14 mouse cellular contexts compared by ENCODE assay signal in the genomic region with DNA sequence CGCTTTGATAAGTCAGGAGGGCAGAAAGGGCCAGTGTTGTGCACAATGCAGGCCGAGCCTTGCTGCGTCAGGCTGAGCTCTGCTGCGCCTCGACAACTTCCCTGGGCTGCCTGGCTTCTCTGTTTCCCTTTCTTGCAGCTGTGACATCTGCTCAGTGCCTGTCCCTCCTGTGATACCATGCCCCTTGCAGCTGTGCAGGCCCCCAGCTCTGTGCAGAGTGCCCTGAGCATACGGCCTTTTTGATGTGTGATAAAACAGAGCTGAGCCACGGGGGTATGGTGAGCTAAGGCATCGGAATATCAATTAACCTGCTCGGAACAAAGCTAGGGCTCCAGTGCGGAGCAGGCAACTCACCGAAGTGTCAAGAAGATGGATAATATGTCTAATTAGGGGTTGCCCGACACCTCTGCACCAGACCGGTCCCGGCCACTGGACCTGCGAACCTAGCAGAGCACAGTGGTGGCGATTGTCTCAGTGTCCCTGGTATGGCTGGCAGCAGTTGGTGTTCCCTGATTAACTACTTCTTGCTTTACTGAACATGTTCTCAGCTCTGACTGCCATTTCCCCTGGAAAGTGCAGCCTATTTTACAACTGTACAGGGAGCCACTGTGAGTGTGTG. TPM values are rescaled to one million over a fixed set of nuclear protein-coding genes. Genes with fewer than 3 reads are reported as not detected.
DNase-seq lines count a peak whose midpoint lies in the region; ATAC-seq lines count a peak whose summit lies in the region.
"Had no signal": no experiment of that assay in that cellular context is flagged by ENCODE, and none has a peak within 500 bp of the region (broad histone marks: within the 10 kb centered on the region; RNA-seq: fewer than 3 reads in every experiment).

No protein-coding gene starts in this region.

- WGBS in forebrain, embryonic 12.5 days: 13% methylated on average over 16 of the region's 16 CpGs
- 11% methylated on average over 16 of the region's 16 CpGs for WGBS in limb, embryonic 11.5 days

- H3K27ac ChIP-seq in forebrain, embryonic 12.5 days: no peak overlapping the region; the same call in 1 of the 2 replicates
- H3K27ac ChIP-seq in limb, embryonic 11.5 days (replicated peaks; ENCODE audit: low read depth, low read length): no peak overlapping the region

- no peaks in the 10 kb centered on the region for H3K9me3 ChIP-seq in forebrain, embryonic 12.5 days
- H3K9me3 ChIP-seq in limb, embryonic 11.5 days (ENCODE audit: control insufficient read depth, low read length): no peaks in the 10 kb centered on the region

- no peak overlapping the region for H3K4me3 ChIP-seq in forebrain, embryonic 12.5 days (replicated peaks)
- no peak overlapping the region for H3K4me3 ChIP-seq in limb, embryonic 11.5 days (ENCODE audit: low read depth, low read length)

- DNase-seq in A20 (ENCODE audit: low read depth, low spot score): peak; percentile 14
- DNase-seq in limb, embryonic 11.5 days (ENCODE audit: low spot score): no peak
- peak; percentile 38 for DNase-seq in neural tube, embryonic 10.5 days (ENCODE audit: extremely low spot score, low spot score)
- no peak for DNase-seq in kidney, postnatal 14 days
- no peak for DNase-seq in spleen, adult 12 weeks (ENCODE audit: low spot score)
- no peak for DNase-seq in lung, adult 18-20 months
- no peak for DNase-seq in adrenal gland, postnatal 10 days
- DNase-seq: adrenal gland, adult 8-10 months; cerebellum, adult 11-12 months; gastrocnemius, postnatal 25 days; lung, postnatal 36 days had no signal

- H3K36me3 ChIP-seq in forebrain, embryonic 12.5 days (replicated peaks): no peaks in the 10 kb centered on the region
- H3K36me3 ChIP-seq in limb, embryonic 11.5 days (ENCODE audit: control insufficient read depth, insufficient read depth, low read length): no peaks in the 10 kb centered on the region

- H3K27me3 ChIP-seq in forebrain, embryonic 12.5 days: peaks cover 22% of the 10 kb centered on the region
- peaks cover 2% of the 10 kb centered on the region; the same call in 1 of the 2 replicates for H3K27me3 ChIP-seq in limb, embryonic 11.5 days (ENCODE audit: control insufficient read depth, insufficient read depth, low read length)

- H3K4me2 ChIP-seq in forebrain, embryonic 12.5 days: 0 out of 2 replicates have a peak overlapping the region, but pooled peaks have one; percentile 3
- H3K4me2 ChIP-seq in limb, embryonic 11.5 days (ENCODE audit: low read depth, severe bottlenecking): peak overlapping the region; percentile 10; the same call in 1 of the 2 replicates

- no peak overlapping the region for H3K9ac ChIP-seq in forebrain, embryonic 12.5 days
- H3K9ac ChIP-seq in limb, embryonic 11.5 days (ENCODE audit: low read length): peak overlapping the region; percentile 40

- 0 out of 2 replicates have a peak, but pooled peaks have one; percentile 20 for ATAC-seq in forebrain, embryonic 12.5 days (ENCODE audit: low FRiP score)
- 0 out of 2 replicates have a peak, but pooled peaks have one; percentile 21 for ATAC-seq in limb, embryonic 11.5 days (ENCODE audit: insufficient number of reproducible peaks, low FRiP score, low TSS enrichment, low read depth)

- peaks cover 16% of the 10 kb centered on the region for H3K4me1 ChIP-seq in forebrain, embryonic 12.5 days
- peaks cover 9% of the 10 kb centered on the region; the same call in 1 of the 2 replicates for H3K4me1 ChIP-seq in limb, embryonic 11.5 days (ENCODE audit: control insufficient read depth, insufficient read depth, low read length)

RNA-seq across cellular contexts. Expression of a gene that starts 27.9 kb away (rescaled TPM):
- polyA plus RNA-seq in forebrain, embryonic 12.5 days (2016; fragmentation: Nextera tagmentation; extraction: Ambion mirVana): 0.33 and 0.75 TPM in 2 replicates
- 0.52 and 0.91 TPM in 2 replicates for polyA plus RNA-seq in limb, embryonic 11.5 days (2014; fragmentation: Nextera tagmentation; extraction: Ambion mirVana)
- under 1 TPM; 0.18 to 0.33 TPM for total RNA-seq in adrenal gland, postnatal 10 days (2021)
- total RNA-seq: heart, postnatal 25 days; liver, adult 2 months had no signal

RNA-seq across cellular contexts. Expression of a gene that starts 28.4 kb away (rescaled TPM):
- 1.5 and 1.7 TPM in 2 replicates for polyA plus RNA-seq in forebrain, embryonic 12.5 days (2016; fragmentation: Nextera tagmentation; extraction: Ambion mirVana)
- polyA plus RNA-seq in limb, embryonic 11.5 days (2014; fragmentation: Nextera tagmentation; extraction: Ambion mirVana): 1.7 and 2.0 TPM in 2 replicates
- total RNA-seq in adrenal gland, postnatal 10 days (2021): 1 to 10 TPM; 1.4 to 2.1 TPM
- total RNA-seq: gastrocnemius, postnatal 25 days; liver, adult 2 months had no signal

Comparison
In these comparisons a context has a peak if more than half of its experiments do, and no peak if none do; other contexts are left out.
1. DNase-seq: peak in A20 (single experiment) and neural tube, embryonic 10.5 days (single experiment); none in limb, embryonic 11.5 days (single experiment), kidney, postnatal 14 days (single experiment), spleen, adult 12 weeks (single experiment), lung, adult 18-20 months (0 of 2) and adrenal gland, postnatal 10 days (single experiment).